Mouse (Mus musculus) frontal cortex, postnatal 10 days (tissue): ENCODE measurements at regions not wholly inside any gene's neighbourhood (a gene's known extent, or its start where the extent isn't known, plus 50 kb on each side); places are given as distances from the start of the nearest gene placed in this dataset.
A peak's percentile ranks its signal among the peaks of the same experiment; 100 is the strongest.

Experiments
- DNase-seq, 2 experiments: peaks; one replicate each; pipeline ENCODE4 v3.0.0; 2022; ENCODE audit warnings: low spot score in 2 of 2, mixed read lengths in 1 of 2

DNA sequence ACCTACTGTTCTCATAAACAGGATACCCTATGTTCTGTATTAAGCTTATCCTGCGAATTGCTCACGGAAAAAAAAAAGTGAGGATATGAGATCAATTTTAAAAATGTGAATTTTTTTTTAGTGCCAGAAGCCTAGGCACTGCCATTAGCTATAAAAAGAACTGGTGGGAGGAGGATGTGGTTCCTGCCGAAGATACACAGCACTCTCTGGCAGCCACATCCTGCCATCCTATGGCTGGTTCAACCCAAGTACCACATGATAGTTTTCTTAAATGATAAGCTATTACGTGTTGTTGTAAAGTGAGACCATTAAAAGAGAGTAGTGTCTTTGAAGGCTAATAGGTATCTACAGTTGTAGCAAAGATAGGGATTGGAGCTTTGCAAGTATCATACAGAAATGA, 58.2 kb upstream of the Ppp3ca start:
- DNase-seq = no peak

DNA sequence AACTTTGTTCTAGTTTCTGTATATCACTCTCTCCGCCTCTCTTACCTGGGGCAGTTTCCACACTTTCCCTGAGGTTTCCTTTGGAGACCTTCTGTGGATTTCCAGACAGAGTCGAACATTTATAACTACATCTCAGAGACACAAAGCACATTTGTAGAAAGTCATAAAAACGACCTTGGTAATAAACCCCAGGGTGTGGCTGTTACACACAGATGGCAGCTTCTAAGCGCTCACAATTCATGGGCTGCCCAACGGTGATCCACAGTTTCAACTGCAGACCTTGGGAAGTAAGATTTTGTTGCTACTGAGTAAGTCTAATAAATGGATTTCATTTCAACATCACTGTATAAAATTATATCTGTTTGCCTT, 59.4 kb upstream of the Ppp3ca start:
- no peak for DNase-seq

DNA sequence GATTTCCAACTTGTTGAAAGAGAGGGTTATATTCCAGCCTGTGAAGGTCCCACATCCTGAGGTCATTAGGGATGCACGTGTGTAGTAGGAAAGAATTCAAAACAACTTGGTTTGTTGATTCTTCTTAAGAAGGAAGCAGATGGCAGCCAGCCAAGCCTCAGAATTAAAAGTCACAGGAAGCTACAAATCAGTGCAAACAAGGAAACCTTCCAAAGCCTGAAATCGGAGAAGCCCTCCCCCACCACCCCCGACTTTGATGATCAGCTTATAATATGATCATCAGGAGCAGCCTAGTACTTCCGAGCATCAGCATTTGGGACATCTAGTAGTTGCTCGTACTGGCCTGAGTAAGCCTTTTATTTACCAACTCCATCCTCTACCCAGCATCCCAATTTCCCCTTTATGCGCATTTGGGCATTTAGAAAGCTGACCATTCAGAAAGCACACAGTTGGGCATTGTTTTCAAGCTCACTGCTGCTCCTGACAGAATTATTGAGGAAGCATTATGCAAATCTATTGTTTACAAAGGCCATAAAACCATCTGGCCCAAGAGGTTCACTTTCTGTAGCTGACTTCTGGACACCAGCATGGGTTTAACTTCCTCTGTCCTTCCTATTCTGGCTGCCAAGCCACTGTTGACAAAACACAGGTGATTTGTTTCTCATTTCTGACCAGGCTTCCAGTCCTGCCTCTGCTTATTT, 59.9 kb upstream of the Ppp3ca start:
- peak in 1 of 2 experiments; percentile 9 for DNase-seq

- no peak for DNase-seq
Measured at GRCm38 (mm10) chr3:136601706-136602105, 68.2 kb upstream of the Ppp3ca start.

- DNase-seq = no peak
Measured at GRCm38 (mm10) chr3:136583937-136584336, 86.0 kb upstream of the Ppp3ca start.

DNA sequence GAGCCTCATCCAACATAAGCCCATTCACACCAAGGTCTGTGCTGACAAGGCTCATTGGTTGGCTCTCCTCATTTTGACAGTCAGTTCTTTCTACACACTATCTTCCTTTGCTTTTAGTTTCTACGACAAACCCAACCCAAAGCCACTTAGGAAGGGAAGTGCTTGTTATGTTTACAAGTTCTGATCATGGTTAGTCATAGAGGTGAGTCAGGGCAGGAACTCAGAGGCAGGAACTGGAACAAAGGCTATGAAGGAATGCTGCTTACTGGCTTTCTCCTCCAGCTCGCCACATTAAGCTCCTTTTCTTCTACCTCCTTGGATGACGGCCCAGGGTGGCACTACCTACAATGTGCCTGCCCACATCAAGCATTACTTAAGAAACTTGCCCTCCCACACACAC, 91.9 kb upstream of the Ppp3ca start:
- DNase-seq = no peak

DNA sequence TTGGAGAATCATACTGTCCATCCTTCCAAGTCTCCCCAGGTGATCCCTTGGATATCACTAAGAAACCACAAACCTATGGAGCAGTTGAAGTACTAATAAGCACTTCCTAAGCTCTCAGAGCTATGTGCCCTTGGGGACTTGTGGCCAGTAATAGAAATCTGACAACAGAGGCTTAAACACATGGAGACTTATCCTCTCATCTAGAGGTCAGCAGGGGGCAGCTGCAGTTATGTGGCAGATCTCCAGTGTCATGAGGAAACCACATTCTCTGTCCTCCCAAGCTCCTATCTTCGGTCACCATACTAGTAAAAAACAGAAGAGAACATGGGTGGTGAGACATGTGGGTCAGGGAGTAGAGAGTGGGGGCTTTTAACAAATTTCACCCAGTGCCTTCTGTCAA, 99.4 kb upstream of the Ppp3ca start:
- no peak for DNase-seq

- no peak for DNase-seq
Measured at GRCm38 (mm10) chr3:136556488-136556887, 113.4 kb upstream of the Ppp3ca start.

DNA sequence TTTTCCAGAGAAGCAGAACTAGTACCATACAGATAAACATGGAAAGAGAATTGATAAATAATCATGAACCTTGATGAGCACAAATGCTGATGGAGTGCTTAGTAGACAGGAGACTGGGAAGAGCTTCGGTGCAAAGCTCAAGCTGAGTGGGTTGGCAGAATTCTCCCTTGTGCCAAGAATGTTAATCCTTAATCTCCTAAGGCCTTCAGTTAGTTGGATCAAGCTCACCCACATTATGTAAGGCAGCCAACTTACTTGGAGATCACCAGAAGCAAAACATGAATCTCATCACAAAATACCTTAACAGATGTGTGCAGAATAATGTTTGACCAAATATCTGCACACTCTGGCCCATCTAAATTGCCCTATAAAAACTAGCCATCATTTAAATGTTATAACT, 120.5 kb upstream of the Ppp3ca start:
- DNase-seq = no peak

GRCm38 (mm10) chr3:136531604-136532003, 138.3 kb upstream of the Ppp3ca start:
- no peak for DNase-seq

DNA sequence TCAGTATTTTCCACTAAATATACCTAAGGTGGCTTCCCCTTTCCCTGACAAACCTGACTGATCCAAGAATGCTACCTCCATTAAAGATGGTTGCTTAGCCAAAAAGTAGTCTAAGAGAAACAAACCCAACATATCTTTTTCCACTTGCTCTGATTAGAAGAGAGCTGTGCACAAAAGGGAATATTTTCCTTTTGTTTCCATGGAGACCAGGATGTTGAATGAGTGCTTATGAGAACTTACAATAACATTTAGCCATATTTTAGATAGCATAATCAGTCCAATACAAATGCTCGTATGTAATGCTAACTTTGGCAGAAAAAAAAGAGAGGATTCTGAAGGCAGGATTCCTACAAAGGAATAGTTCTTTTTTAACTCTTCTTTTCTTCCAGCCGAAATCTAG, 161.3 kb upstream of the Ppp3ca start:
- no peak for DNase-seq

- DNase-seq = peak in 1 of 2 experiments; percentile 3
Measured at GRCm38 (mm10) chr3:136507070-136507469, 162.9 kb upstream of the Ppp3ca start.

GRCm38 (mm10) chr3:136494831-136495230, 169.0 kb upstream of the Bank1 start:
- no peak for DNase-seq

DNA sequence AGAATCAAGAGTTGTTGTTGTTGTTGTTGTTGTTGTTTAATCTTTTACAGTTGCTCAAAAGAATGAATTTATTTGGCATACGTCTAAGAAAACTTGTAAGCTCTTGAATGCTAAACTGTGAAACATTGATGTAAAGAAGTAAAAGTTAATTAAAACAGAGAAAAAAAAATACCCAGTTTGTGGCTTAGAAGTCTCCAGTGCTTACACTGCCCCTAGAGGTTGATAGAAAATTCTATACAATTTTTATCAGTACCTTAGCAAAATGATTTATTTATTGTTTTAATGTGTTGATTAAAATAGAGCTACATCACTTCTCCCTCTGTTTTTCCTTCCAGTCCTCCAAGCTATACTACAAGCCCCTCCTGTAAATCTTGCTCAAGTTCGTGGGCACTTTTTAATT, 165.8 kb upstream of the Bank1 start:
- DNase-seq = no peak

DNA sequence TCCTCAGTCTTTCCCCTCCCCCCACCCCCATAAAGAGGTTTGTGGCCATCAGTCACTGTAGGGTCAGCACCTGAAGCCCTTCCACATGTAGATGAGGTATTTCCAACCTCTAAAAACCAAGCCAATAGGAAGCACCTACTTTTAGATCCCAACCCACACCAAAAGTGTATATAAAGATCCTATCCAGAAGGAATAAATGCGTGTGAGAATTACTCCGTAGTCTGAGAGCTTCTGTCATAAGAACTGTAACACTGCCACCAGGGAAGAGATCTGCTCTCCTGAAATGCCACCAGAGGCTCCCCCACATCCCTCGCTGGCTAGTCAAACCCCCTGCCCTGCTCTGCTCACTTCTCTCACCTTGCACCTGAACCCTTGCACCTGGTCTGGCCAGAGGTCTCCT, 145.8 kb upstream of the Bank1 start:
- DNase-seq = no peak

- DNase-seq = no peak
Measured at GRCm38 (mm10) chr3:136462747-136463146, 136.9 kb upstream of the Bank1 start.

DNA sequence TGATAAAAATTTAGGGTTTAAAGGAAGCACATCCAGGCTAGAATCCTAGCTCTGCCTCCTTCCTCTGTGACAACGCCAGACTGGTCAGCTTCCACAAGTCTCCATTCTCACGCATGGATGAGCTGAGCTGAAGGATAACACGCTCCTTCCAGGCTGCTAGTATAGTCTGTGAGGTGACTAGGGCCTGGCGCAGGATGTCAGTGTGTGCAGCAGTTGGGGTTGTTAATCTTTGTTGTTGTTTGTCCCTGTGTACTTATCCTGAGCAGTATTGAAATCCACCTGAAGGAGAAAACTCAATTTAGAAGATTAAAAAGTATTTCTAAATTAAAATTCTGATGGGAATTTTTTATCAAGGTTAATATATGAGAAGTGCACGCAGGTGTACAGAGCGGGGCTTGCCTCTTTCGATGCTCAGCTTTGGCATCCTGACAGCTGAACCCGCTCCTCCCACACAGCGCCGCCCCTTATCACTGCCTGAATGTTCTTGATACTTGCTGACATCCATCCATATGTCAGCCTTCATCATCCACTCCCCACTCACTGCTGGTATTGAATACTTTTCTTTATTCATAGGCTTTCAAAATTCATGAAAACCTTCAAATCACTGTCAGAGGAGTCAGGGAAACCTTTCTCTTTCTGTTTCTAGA, 130.7 kb upstream of the Bank1 start:
- DNase-seq = peak in 1 of 2 experiments; percentile 13

DNA sequence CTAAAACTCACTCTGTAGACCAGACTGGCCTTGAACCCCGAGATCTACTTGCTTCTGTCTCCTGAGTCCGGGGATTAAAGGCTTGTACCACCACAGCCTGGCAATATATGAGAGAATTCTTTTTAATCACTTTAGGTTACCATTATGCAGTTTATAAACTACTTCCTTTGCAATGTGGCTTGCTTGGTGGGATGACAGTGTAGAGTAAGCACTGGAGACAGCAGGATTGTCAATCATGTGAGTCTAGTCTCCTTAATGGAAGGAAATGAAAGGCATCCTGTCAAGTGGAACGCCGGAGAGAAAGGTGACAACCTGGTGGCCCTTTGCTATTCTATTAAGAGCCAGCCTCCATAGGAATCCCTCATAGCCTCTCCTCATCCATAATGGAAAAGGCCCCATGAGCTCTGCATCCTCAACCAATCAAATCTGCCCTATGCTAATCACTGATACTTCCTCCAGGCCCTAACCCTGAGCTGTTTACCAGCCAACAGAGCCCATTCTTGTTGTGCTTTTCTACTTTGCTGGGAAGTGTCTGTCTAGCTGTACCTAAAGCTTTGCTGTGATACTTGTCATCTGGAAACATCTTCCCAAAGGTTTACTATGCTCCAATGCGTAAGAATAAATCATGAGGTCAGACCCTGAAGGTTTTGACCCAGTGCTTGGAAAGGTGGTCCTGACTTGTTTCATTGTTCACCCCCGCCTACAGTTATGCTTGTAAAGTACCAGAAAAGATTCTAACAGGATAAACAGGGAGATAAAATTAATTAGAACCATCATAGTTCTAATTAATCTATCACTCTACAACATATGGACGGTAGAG, 130.0 kb upstream of the Bank1 start:
- no peak for DNase-seq

DNA sequence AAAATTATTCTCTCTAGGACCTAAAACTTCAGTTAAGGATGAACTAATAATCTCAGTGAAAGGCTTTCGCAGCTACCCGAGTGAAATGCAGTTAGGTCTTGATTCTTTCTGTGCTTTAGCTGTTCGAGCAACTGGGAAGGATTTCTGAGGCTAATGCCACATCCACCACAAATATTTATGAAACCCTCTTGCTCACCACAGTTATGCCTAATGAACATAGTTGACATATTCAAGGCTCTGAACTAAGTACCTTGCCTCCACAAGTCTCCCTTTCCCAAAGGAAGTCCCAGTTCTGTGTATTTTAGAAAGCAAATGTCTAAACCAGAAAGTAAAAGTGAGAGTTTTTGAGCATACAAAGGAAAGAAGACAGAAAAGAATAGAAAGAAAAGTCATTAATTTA, 129.1 kb upstream of the Bank1 start:
- DNase-seq = no peak

GRCm38 (mm10) chr3:136450986-136451774, 125.3 kb upstream of the Bank1 start:
- no peak for DNase-seq

DNA sequence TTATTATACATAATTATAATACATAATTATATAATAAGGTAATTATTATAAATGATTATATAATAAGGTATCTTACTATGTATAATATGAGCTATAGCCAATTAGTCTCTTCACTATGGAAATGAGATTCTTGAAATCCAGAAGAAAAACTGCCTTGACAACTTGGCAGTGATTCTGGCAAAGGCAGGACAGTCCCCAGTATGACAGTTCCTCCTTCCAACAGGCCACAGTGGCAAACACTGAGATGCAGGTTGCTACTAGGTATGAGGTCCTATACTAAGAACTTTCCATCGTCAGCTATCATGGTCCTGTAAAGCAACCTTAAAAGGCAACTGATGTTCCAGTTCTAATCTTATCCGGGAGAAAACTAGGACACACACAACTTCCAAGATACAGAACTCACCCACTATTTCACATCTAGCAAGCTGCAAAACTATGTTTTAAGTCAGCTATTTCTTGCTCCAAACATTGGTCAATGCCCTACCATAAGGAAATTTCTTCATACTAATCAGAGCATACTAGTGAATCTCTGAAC, 124.6 kb upstream of the Bank1 start:
- DNase-seq = no peak

- DNase-seq = no peak
Measured at GRCm38 (mm10) chr3:136449364-136449763, 123.5 kb upstream of the Bank1 start.
